Mouse (Mus musculus): ENCODE data around the gene Adgrd1.

DNA sequence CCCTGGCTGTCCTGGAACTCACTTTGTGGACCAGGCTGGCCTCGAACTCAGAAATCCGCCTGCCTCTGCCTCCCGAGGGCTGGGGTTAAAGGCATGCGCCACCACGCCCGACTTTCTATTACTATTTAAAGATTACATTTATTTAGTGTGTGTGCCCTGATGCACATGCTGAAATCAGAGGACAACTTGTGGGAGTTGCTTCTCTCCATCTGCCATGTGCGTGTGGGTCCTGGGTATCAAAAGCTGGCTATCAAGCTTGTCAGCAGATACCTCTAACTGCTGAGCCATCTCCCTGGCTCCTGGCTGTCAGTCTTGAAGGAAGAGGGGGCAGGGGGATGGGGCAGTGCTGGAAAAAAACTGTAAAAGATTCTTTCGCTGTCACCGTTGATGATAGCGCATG, 11.4 kb upstream of the Adgrd1 start:
- TF ChIP-seq POLR2A (IDR thresholded peaks at IDR 0.05; ENCODE audit: extremely low read depth, insufficient read depth, low read length) (no peak), CTCF (IDR thresholded peaks at IDR 0.05; ENCODE audit: extremely low read depth, insufficient read depth, low read length) (no peak)
